In genomic region chr6:55465311-55465710, GRCm38 (mm10) we compare ENCODE assay signal across 14 mouse cellular contexts. TPM values are rescaled to one million over a fixed set of nuclear protein-coding genes. Genes with fewer than 3 reads are reported as not detected.
DNase-seq lines count a peak whose midpoint lies in the region; ATAC-seq and TF ChIP-seq lines count a peak whose summit lies in the region.
"Had no signal": no experiment of that assay in that cellular context is flagged by ENCODE, and none has a peak within 500 bp of the region (broad histone marks: within the 10 kb centered on the region; RNA-seq: fewer than 3 reads in every experiment).

No protein-coding gene starts in this region.

- H3K4me3 ChIP-seq in hindbrain, postnatal 0 days (ENCODE audit: low read length): no peak overlapping the region
- H3K4me3 ChIP-seq in hindbrain, embryonic 12.5 days: no peak overlapping the region
- no peak overlapping the region for H3K4me3 ChIP-seq in neural tube, embryonic 15.5 days (replicated peaks)
- H3K4me3 ChIP-seq: limb, embryonic 10.5 days; midbrain, embryonic 12.5 days had no signal

- no peaks in the 10 kb centered on the region for H3K9me3 ChIP-seq in hindbrain, postnatal 0 days (ENCODE audit: low read length)
- H3K9me3 ChIP-seq in hindbrain, embryonic 12.5 days (replicated peaks): no peaks in the 10 kb centered on the region
- no peaks in the 10 kb centered on the region for H3K9me3 ChIP-seq in neural tube, embryonic 15.5 days (replicated peaks)
- H3K9me3 ChIP-seq: G1E; limb, embryonic 10.5 days; midbrain, embryonic 12.5 days had no signal

- WGBS in hindbrain, postnatal 0 days: 55% methylated on average over 4 of the region's 4 CpGs
- 91% methylated on average over 4 of the region's 4 CpGs for WGBS in hindbrain, embryonic 12.5 days
- WGBS in neural tube, embryonic 15.5 days: 71% methylated on average over 4 of the region's 4 CpGs

- H3K27me3 ChIP-seq in hindbrain, postnatal 0 days (ENCODE audit: insufficient read depth, low read length): no peaks in the 10 kb centered on the region
- no peaks in the 10 kb centered on the region for H3K27me3 ChIP-seq in hindbrain, embryonic 12.5 days
- H3K27me3 ChIP-seq in neural tube, embryonic 15.5 days (replicated peaks): no peaks in the 10 kb centered on the region
- H3K27me3 ChIP-seq: midbrain, embryonic 12.5 days had no signal

- DNase-seq in adrenal gland, postnatal 10 days: peak; percentile 69
- DNase-seq in adrenal gland, adult 8-10 months: no peak
- peak; percentile 49 for DNase-seq in hindbrain, postnatal 0 days (ENCODE audit: low spot score)
- DNase-seq in Muller cell, postnatal 12 days (ENCODE audit: inconsistent ontology term): peak; percentile 23
- DNase-seq in gastrocnemius, postnatal 36 days: peak; percentile 66 to 77
- no peak for DNase-seq in left cerebral cortex, adult 9 months (ENCODE audit: low spot score in 2 of 2)
- DNase-seq: cerebellum, adult 8-10 months; kidney, postnatal 4 days; liver, postnatal 0 days had no signal

- peaks cover 34% of the 10 kb centered on the region; the same call in 1 of the 2 replicates for H3K36me3 ChIP-seq in hindbrain, postnatal 0 days (ENCODE audit: insufficient read depth, low read length)
- H3K36me3 ChIP-seq in hindbrain, embryonic 12.5 days: peaks cover 30% of the 10 kb centered on the region
- H3K36me3 ChIP-seq in neural tube, embryonic 15.5 days: peaks cover 47% of the 10 kb centered on the region
- H3K36me3 ChIP-seq: G1E; limb, embryonic 10.5 days had no signal

- no peak overlapping the region for H3K27ac ChIP-seq in hindbrain, postnatal 0 days
- no peak overlapping the region for H3K27ac ChIP-seq in hindbrain, embryonic 12.5 days
- H3K27ac ChIP-seq in neural tube, embryonic 15.5 days (replicated peaks): no peak overlapping the region; the same call in 1 of the 2 replicates
- H3K27ac ChIP-seq: limb, embryonic 10.5 days; midbrain, embryonic 12.5 days had no signal

- TF ChIP-seq CTCF in hindbrain, postnatal 0 days (IDR thresholded peaks at IDR 0.05; ENCODE audit: low read depth): no peak

- no peak overlapping the region for H3K4me2 ChIP-seq in hindbrain, postnatal 0 days (ENCODE audit: low read depth, low read length)
- H3K4me2 ChIP-seq in hindbrain, embryonic 12.5 days (replicated peaks): no peak overlapping the region
- H3K4me2 ChIP-seq in neural tube, embryonic 15.5 days: no peak overlapping the region
- H3K4me2 ChIP-seq: midbrain, embryonic 12.5 days had no signal

- no peak for ATAC-seq in hindbrain, postnatal 0 days
- ATAC-seq in hindbrain, embryonic 12.5 days (ENCODE audit: low FRiP score): no peak
- no peak for ATAC-seq in neural tube, embryonic 15.5 days (ENCODE audit: low FRiP score)
- ATAC-seq: liver, postnatal 0 days had no signal

- no peak overlapping the region for H3K9ac ChIP-seq in hindbrain, postnatal 0 days (replicated peaks; ENCODE audit: low read length)
- no peak overlapping the region for H3K9ac ChIP-seq in hindbrain, embryonic 12.5 days
- H3K9ac ChIP-seq in neural tube, embryonic 15.5 days (replicated peaks): no peak overlapping the region
- H3K9ac ChIP-seq: liver, postnatal 0 days; midbrain, embryonic 12.5 days had no signal

- no peaks in the 10 kb centered on the region for H3K4me1 ChIP-seq in hindbrain, postnatal 0 days (ENCODE audit: insufficient read depth, low read length)
- H3K4me1 ChIP-seq in hindbrain, embryonic 12.5 days: peaks cover 21% of the 10 kb centered on the region
- peaks cover 22% of the 10 kb centered on the region for H3K4me1 ChIP-seq in neural tube, embryonic 15.5 days

- intact Hi-C loops in gastrocnemius, postnatal 36 days (cut with DNase I): no loop called here

RNA-seq across cellular contexts. Expression of gene Adcyap1r1, which starts 13.5 kb away (rescaled TPM):
- total RNA-seq in adrenal gland, postnatal 10 days (2021): 10 to 100 TPM; 28.8 to 37.0 TPM
- 10 to 100 TPM; 43.9 to 62.8 (median 50.4) TPM for total RNA-seq in adrenal gland, adult 8-10 months (2022)
- 236 and 269 TPM in 2 replicates for total RNA-seq in hindbrain, postnatal 0 days (2014; rRNA removed)
- polyA plus RNA-seq in hindbrain, postnatal 0 days (2015; fragmentation: Nextera tagmentation; extraction: Ambion mirVana): 67.1 and 72.2 TPM in 2 replicates
- polyA plus RNA-seq in hindbrain, embryonic 12.5 days (2016; fragmentation: Nextera tagmentation; extraction: Ambion mirVana): 36.6 and 44.5 TPM in 2 replicates
- 1 to 10 TPM in 1 of 2 experiments, under 1 TPM in 1; 0.86 to 1.6 TPM for total RNA-seq in gastrocnemius, postnatal 36 days (2021)
- polyA plus RNA-seq in neural tube, embryonic 15.5 days (2015; fragmentation: Nextera tagmentation; extraction: Ambion mirVana): 51.1 and 55.5 TPM in 2 replicates
- polyA plus RNA-seq: G1E; liver, postnatal 0 days had no signal

Comparison
In these comparisons a context has a peak if more than half of its experiments do, and no peak if none do; other contexts are left out.
1. DNase-seq: peak in adrenal gland, postnatal 10 days (single experiment), hindbrain, postnatal 0 days (single experiment), Muller cell, postnatal 12 days (single experiment) and gastrocnemius, postnatal 36 days (2 of 2); none in adrenal gland, adult 8-10 months (single experiment) and left cerebral cortex, adult 9 months (0 of 2).
2. RNA of gene Adcyap1r1, which starts 13.5 kb away (total RNA-seq): 236 to 269 TPM in hindbrain, postnatal 0 days, 43.9 to 62.8 TPM in adrenal gland, adult 8-10 months and 28.8 to 37.0 TPM in adrenal gland, postnatal 10 days; 0.86 to 1.6 TPM in gastrocnemius, postnatal 36 days; every median in the first group is over 10 times any median in the second.